Mouse (Mus musculus) cerebellum, adult (tissue): Measurements from ENCODE around the gene Gm37240.
A peak's percentile ranks its signal among the peaks of the same experiment; 100 is the strongest.

Experiments used
- ATAC-seq: cut with Nextera tagmentation; 2 replicates; pipeline ENCODE4 v1.9.2; 2017; ENCODE audit warnings: mild to moderate bottlenecking, moderate library complexity, mixed read lengths; ENCODE audit not compliant: insufficient number of reproducible peaks, low FRiP score, low TSS enrichment

Gm37240 gene

DNA sequence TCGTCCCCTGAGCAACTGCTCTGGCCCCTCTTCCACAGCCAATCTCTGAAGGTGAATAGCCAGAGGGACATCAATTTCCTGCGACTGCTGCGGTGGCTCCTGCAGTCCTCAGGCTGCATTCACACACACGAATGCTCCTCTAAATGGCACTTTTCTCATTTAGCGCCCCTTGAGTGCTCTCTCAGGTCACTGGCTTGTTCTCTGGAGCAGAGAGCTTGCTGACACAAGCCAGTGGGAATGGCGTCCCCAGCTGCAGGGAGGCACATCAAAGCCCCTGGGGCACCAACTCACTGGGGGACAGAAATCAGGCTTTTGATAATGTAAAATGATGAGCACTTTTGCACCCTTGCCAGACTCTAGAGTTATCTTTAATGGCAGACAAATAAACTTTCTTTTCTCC lies 654.5 kb downstream of the Gm37240 start:
- ATAC-seq = no peak

GRCm38 (mm10) chr3:85222046-85222445 lies 665.3 kb downstream of the Gm37240 start:
- no peak for ATAC-seq

DNA sequence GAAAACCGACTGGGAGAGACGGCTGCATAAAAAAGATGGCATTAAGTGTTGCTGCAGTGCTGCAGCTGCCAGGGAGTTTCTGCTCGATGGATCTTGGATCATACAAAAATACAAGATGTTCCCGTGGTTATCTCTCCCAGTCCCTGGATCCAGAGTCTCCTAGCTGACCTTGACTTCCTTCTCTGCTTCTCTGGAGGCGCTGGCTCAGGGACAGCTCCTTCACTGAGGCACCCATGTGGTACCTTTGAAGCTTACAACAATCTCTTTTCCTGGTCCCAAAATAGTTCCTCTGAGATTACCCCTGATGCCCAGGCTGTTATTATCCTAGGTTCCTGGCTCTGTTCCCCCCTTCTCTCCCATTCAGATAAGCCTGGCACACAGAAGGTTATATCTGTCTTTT lies 672.4 kb downstream of the Gm37240 start:
- no peak for ATAC-seq

GRCm38 (mm10) chr3:85212751-85213350 lies 674.5 kb downstream of the Gm37240 start:
- ATAC-seq = no peak

- ATAC-seq = no peak
Measured at GRCm38 (mm10) chr3:85209887-85210844, 677.2 kb downstream of the Gm37240 start.

GRCm38 (mm10) chr3:85206475-85206874 lies 680.8 kb downstream of the Gm37240 start:
- ATAC-seq = no peak

- no peak for ATAC-seq
Measured at GRCm38 (mm10) chr3:85205911-85206310, 681.4 kb downstream of the Gm37240 start.

DNA sequence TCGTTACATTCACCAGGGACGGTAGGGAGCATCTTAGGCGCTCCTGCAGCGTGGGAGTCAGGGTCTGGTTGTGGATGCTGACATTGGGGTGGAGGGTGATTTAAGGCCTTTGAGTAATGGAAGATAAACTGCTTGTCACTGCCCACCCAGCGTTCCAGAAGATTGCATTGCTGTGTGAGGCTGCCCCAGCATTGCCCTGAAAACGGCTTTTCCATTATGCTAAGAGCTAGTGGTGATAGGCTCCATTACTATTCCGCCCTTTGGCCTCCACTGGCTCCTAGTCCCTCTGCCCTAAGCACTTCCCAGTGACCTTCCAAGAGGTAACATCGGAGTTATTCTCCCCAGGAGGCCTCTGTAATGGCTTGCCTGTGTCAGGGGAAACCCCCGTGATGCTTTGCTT lies 683.7 kb downstream of the Gm37240 start:
- no peak for ATAC-seq

DNA sequence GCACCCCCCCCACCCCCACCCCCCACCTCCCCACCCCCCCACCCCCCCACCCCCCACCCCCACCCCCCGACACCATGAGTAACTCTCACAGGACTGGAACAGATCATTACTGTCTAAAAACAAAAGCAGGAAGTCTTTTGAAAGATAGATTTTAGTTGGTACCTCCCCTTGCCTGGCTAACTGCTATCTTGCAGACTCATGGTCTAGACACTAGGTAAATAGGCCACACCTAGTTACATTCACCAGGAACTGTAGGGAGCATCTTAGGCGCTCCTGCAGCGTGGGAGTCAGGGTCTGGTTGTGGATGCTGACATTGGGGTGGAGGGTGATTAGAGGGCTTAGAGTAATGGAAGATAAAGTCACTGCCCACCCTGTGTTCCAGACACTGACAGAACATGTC lies 684.6 kb downstream of the Gm37240 start:
- no peak for ATAC-seq

- ATAC-seq = no peak
Measured at GRCm38 (mm10) chr3:85201785-85202184, 685.5 kb downstream of the Gm37240 start.

- ATAC-seq = no peak
Measured at GRCm38 (mm10) chr3:85198496-85198895, 688.8 kb downstream of the Gm37240 start.

GRCm38 (mm10) chr3:85197148-85197547 lies 690.2 kb downstream of the Gm37240 start:
- no peak for ATAC-seq

DNA sequence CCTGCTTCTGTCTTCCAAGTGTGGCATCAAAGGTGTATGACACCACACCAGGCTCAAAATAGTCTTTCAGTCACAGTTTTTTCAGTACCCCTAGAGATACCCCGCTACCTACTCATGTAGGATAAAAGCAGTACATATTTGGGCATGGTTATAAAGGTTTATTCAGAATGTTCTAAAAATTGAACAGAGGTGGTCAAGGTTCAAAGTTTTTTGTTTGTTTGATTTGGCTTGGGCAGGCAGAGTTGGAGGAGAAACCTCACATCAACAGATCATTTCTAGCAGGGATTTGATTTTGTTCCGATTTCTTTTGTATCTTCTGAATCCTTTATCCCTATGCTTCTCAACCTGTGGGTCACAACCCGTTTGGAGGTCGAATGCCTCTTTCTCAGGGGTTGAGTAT lies 690.7 kb downstream of the Gm37240 start:
- no peak for ATAC-seq

- no peak for ATAC-seq
Measured at GRCm38 (mm10) chr3:85195068-85195481, 692.2 kb downstream of the Gm37240 start.

DNA sequence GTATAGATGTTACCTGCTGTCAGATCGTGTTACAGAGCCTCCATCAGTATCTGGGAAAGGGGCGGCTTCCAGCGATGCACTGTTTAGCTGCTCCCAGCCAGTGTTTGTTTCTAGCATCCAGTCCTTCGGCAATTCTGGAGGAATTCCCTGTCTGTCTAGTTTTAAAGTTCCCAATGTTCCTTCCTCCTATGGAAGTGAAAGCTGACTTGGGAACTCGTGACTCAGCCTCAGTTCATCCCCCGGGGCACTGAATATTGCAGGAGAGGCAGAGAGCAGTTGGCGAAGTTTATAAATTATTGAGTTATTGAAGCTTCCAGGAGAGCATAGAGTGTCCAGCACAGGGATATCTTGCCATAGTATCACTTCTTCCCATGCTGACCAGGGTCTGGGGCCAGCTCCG lies 697.5 kb downstream of the Gm37240 start:
- no peak for ATAC-seq

- ATAC-seq = no peak
Measured at GRCm38 (mm10) chr3:85188364-85188763, 699.0 kb downstream of the Gm37240 start.

DNA sequence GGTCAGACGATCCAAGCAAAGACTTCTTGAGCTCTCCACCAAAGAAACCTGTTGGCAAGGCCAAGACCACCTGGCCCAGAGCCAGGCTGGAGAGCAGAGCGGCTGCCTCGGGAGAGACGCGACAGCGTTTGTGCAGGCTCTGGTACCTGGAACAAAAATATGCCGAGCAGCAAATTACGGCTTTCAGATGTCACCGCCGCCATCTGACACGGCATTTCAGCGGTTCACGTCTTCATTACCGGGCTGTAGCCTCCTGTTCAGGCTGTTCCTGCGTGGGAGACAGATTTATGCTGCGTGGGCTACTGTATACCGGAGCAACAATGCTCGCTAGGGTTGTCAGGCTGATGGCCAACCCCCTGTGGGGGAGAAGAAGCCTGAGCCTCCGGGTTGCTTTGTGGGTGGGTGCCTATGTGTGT lies 700.6 kb downstream of the Gm37240 start:
- ATAC-seq = peak; percentile 71

GRCm38 (mm10) chr3:85185827-85186226 lies 701.5 kb downstream of the Gm37240 start:
- ATAC-seq = 0 out of 2 replicates have a peak, but pooled peaks have one; percentile 4

DNA sequence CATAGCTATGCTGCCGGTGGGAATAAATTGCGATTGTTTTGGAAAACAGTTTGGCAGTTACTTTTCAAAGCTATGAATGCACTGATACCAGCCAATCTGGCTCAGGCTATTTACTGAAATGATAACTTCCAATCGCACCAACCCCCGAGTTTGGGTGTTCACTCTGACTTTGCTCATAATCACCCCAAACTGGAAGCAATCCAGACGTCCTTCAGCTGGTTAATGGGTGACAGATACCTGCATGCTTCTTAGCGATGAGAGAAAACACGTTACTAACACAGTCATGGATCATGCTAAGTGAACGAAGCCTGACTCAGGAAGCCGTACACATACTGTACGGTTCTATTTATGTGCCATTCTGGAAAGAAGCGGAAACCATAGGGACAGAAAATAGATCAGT lies 702.4 kb downstream of the Gm37240 start:
- no peak for ATAC-seq

DNA sequence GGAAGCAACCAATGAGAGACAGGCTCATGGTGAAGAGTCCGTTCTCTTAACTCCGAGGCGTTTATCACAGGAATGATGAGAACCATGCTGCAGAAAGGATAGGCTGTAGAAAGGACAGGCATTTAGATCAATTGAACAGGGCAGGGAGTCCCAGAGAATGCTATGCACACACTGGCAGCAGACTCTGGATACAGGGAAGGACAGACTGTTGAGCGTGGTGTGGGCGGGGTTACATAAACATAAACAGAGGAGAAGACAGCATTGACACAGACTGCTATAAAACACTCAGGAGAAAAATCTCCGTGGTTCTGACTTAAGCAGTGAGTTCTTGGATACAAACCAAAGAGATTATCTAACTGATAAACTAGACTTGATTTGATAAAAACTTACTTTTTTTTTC lies 703.2 kb downstream of the Gm37240 start:
- ATAC-seq = no peak

GRCm38 (mm10) chr3:85176736-85177135 lies 710.6 kb downstream of the Gm37240 start:
- ATAC-seq = no peak
